Mouse (Mus musculus) stomach, embryonic 15.5 days (tissue): Measurements from ENCODE around the gene Gm5294. TPM values are rescaled to one million over a fixed set of nuclear protein-coding genes. Genes with fewer than 3 reads are reported as not detected.

Experiments
- ATAC-seq: fragments of 200-750 bp; cut with Nextera tagmentation; 2 replicates; pipeline ENCODE4 v1.8.0; 2017; ENCODE audit warnings: low read depth, moderate number of reproducible peaks, moderate TSS enrichment; ENCODE audit not compliant: insufficient read depth, low FRiP score
- H3K27ac ChIP-seq: fragments of 300-500 bp; sonication (generic); 2 replicates; pipeline ENCODE4 v1.5.1; 2015; ENCODE audit warnings: mild to moderate bottlenecking, inconsistent platforms
- H3K27me3 ChIP-seq: fragments of 300-500 bp; sonication (generic); replicated peaks from 2 replicates; pipeline ENCODE4 v1.6.1; 2015; ENCODE audit warnings: inconsistent platforms
- H3K36me3 ChIP-seq: fragments of 300-500 bp; sonication (generic); 2 replicates; pipeline ENCODE4 v1.6.1; 2015; ENCODE audit warnings: inconsistent platforms
- H3K4me1 ChIP-seq: fragments of 300-500 bp; sonication (generic); 2 replicates; pipeline ENCODE4 v1.6.1; 2015; ENCODE audit warnings: inconsistent platforms
- H3K4me2 ChIP-seq: fragments of 300-500 bp; sonication (generic); 2 replicates; pipeline ENCODE4 v1.6.1; 2015; ENCODE audit warnings: mild to moderate bottlenecking, inconsistent platforms
- H3K4me3 ChIP-seq: fragments of 300-500 bp; sonication (generic); replicated peaks from 2 replicates; pipeline ENCODE4 v1.5.1; 2015; ENCODE audit warnings: inconsistent platforms
- H3K9ac ChIP-seq: fragments of 300-500 bp; sonication (generic); 2 replicates; pipeline ENCODE4 v1.6.1; 2015; ENCODE audit warnings: inconsistent platforms
- H3K9me3 ChIP-seq: fragments of 300-500 bp; sonication (generic); 2 replicates; pipeline ENCODE4 v1.6.1; 2016; ENCODE audit warnings: inconsistent platforms
- WGBS: fragments of 180-500 bp; shearing (Covaris S2); methylation state at CpG from one replicate; pipeline ENCODE4 v1.1.7; 2015; 5-methylcytosine and 5-hydroxymethylcytosine counted together
- polyA plus RNA-seq: library from polyadenylated mRNA; unstranded; fragments of >200 nt; fragmentation: Nextera tagmentation; extraction: Ambion mirVana; gene quantifications from 2 replicates; pipeline ENCODE4 v1.2.1, GENCODE M21; 2015

Gene Gm5294
- polyA plus RNA-seq, result not detected in 2 replicates

DNA sequence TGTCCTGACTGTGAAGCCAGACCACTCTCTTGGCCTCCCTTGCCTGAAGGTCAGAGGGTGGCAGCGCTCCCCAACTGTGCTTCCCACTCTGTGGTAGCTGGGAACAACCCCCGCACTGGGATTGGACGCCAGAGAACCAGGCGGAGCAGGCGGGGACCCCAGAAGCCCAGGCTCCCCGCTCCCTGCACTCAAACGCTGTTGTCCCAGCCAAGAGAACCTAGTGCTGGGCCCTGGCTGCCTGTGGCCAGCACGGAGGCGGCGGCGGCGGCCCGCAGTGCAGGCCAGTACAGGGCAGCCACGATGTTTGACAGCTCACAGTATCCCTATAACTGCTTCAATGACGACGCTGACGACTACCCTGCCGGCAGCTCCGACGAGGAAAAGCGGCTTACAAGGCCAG is at the start of gene Gm5294:
Gene Gm5294 (plus strand): TSS at position 301 of the 400 bp plus-strand sequence.
- peaks cover 10% of the 10 kb centered on the region for H3K4me1 ChIP-seq
- no peak within 1 kb of the TSS for H3K9ac ChIP-seq
- no peaks in the 10 kb centered on the region for H3K9me3 ChIP-seq
- H3K4me2 ChIP-seq, result peak within 1 kb of the TSS; percentile 70
- ATAC-seq, result no peak
- H3K36me3 ChIP-seq, result no peaks in the 10 kb centered on the region
- H3K4me3 ChIP-seq, result peak within 1 kb of the TSS; percentile 34
- no peak within 1 kb of the TSS for H3K27ac ChIP-seq
- peaks cover 51% of the 10 kb centered on the region for H3K27me3 ChIP-seq
- 14% methylated on average over 21 of the region's 21 CpGs for WGBS

DNA sequence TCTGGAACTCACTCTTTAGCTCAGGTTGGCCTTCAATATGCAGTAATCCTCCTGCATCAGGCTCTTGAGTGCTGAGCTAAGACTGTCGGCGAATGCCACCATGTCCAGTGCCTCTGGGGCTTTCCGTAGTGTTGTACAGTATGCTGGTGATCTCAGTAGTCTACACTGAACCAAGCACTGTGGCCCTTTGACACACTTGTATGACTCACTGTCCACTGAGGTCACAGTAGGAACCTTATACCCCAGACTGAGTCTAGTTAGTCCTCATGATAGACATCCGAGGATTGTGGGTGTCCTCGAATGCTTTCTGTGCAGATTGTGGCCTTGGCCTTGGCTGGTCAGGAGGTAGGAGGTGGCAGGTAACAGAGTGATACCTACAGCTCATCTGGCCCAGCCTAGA is 44.8 kb upstream of the Gm5294 start:
- H3K9ac ChIP-seq, result no peak overlapping the region
- peaks cover 8% of the 10 kb centered on the region; the same call in 1 of the 2 replicates for H3K4me1 ChIP-seq
- no peak overlapping the region for H3K4me3 ChIP-seq
- WGBS, result 86% methylated on average over 5 of the region's 5 CpGs
- H3K4me2 ChIP-seq, result no peak overlapping the region
- no peak for ATAC-seq
- H3K27ac ChIP-seq, result no peak overlapping the region
- no peaks in the 10 kb centered on the region for H3K27me3 ChIP-seq
- no peaks in the 10 kb centered on the region for H3K36me3 ChIP-seq
- no peaks in the 10 kb centered on the region for H3K9me3 ChIP-seq

DNA sequence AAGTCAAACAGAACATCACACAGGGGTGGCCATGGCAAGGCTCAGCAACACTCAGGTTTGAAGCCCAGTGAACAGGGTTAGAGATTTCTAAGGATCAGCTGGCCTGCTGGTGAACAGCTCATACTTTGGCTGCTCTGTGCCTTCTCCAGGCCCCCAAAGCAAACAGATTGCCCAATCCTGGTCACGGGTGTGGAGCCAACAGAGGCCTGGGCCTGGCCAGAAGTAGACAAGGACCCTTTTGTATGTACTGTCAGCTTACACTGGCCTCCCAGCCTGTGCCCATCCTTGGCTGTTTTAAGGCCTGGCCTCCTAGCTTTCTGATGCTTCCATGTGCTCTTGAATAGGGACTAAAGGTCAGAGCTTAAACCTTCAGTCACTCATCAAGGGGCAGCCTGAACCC is 43.5 kb upstream of the Gm5294 start:
- H3K9ac ChIP-seq, result no peak overlapping the region
- H3K27ac ChIP-seq, result no peak overlapping the region
- H3K4me2 ChIP-seq, result no peak overlapping the region
- peaks cover 8% of the 10 kb centered on the region; the same call in 1 of the 2 replicates for H3K4me1 ChIP-seq
- H3K27me3 ChIP-seq, result no peaks in the 10 kb centered on the region
- H3K4me3 ChIP-seq, result no peak overlapping the region
- 61% methylated on average over 1 of the region's 1 CpGs for WGBS
- no peaks in the 10 kb centered on the region for H3K9me3 ChIP-seq
- no peak for ATAC-seq
- H3K36me3 ChIP-seq, result no peaks in the 10 kb centered on the region

DNA sequence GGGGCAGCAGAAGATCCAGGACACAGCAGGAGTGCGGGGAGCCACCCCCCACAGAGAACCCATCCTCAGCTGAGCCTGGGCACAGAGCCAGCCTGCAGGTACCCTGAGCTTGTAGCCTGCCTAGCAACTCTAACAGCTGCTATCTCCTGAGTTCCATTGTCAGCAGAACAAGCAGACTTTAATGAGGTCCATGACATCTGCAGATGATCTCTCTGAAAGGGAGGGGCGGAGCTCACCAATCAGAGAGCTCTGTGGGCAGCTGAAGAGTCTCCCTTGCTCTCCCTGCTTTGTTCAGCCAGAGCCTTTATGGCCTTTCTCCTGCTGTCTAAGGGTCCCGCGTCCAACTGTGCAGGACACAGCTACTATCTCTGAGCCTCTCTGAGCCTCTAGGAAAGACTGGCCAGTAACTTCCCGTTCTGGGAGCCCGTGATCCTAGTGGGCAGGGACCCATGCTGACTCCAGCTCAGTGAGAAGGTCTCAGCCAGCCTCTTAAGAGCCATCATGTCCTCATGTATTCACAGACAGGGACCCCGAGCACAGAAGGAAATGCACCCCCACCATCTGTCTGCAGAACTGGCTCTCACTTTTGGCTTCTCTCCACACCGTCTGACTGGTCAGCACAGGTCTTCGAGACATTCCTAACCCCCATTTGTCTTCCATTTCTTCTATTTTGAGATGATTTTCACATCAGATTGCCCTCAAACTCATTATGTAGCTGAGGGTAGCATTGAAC is 41.0 kb upstream of the Gm5294 start:
- H3K4me3 ChIP-seq, result no peak overlapping the region
- 58% methylated on average over 9 of the region's 9 CpGs for WGBS
- no peaks in the 10 kb centered on the region for H3K9me3 ChIP-seq
- H3K27ac ChIP-seq, result no peak overlapping the region
- ATAC-seq, result 0 out of 2 replicates have a peak, but pooled peaks have one; percentile 19
- no peaks in the 10 kb centered on the region for H3K27me3 ChIP-seq
- no peak overlapping the region for H3K9ac ChIP-seq
- no peaks in the 10 kb centered on the region for H3K36me3 ChIP-seq
- H3K4me1 ChIP-seq, result peaks cover 11% of the 10 kb centered on the region; the same call in 1 of the 2 replicates
- H3K4me2 ChIP-seq, result no peak overlapping the region

DNA sequence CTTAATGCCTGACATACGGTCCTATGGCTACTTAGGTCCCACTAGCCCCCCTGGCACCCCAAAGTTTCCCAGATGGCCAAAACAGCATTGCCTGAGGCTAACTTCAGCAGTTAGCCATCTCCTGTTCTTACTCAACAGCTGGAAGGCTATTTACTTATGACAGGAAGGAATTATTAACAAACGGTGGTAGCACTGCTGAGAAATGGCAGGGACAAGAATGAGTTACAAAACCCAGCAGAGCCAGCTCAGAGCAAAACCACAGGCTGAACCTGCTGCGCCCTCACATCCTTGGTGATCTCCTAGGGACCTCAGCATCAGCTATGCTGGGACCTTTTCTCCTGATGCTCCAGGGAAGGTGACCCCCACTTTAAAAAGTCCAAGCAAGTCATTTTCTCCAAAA is 40.2 kb upstream of the Gm5294 start:
- Histone ChIP-seq H3K4me3 (no peak overlapping the region), H3K27me3 (no peaks in the 10 kb centered on the region), H3K9ac (no peak overlapping the region), H3K4me1 (peaks cover 11% of the 10 kb centered on the region; the same call in 1 of the 2 replicates), H3K27ac (no peak overlapping the region), H3K9me3 (no peaks in the 10 kb centered on the region), H3K4me2 (no peak overlapping the region), H3K36me3 (no peaks in the 10 kb centered on the region)
- ATAC-seq, result no peak
- WGBS, result 50% methylated on average over 3 of the region's 3 CpGs

DNA sequence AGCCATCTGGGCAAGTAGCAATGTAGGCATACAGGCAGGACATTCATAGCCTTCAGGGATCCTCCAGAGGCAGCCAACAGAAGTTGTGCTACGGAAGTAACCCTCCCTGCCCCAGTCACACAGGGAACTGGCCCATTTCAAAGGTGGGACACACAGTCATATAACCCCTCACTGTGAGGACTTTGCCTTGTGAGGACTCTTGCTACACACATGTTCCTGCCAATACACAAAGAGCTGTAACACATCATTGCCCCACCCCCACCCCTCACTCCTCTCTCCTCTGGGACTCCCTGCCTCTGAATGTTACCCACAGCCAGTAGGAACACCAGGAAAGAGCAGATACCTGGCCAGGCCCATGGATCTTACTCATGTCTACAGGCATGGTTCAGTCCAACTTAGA is 37.2 kb upstream of the Gm5294 start:
- Histone ChIP-seq H3K36me3 (no peaks in the 10 kb centered on the region), H3K9me3 (no peaks in the 10 kb centered on the region), H3K9ac (no peak overlapping the region), H3K4me2 (no peak overlapping the region), H3K27me3 (no peaks in the 10 kb centered on the region), H3K4me1 (peaks cover 11% of the 10 kb centered on the region; the same call in 1 of the 2 replicates), H3K4me3 (no peak overlapping the region), H3K27ac (no peak overlapping the region)
- no peak for ATAC-seq
- WGBS, result 78% methylated on average over 1 of the region's 1 CpGs

DNA sequence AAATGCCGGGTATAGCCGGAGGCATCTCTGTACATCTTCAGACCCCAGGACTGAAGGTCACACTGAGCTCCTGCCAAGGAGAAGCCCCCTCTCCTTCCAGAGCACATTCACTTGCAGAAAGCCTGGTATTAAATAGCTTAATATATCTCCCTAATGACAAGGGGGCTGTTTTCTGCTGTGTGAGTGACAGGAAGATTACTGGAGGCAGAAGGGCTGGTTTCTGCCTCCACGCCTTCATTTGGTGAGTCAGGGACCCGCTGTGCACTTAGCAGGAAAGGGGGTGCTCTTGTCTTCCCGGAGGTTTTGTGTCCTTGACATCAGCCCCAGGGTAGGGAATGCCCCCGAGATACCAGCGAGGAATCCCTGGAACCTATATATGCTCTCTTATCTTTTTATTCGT is 36.7 kb upstream of the Gm5294 start:
- peaks cover 11% of the 10 kb centered on the region; the same call in 1 of the 2 replicates for H3K4me1 ChIP-seq
- no peak overlapping the region for H3K9ac ChIP-seq
- WGBS, result 71% methylated on average over 8 of the region's 8 CpGs
- no peak for ATAC-seq
- H3K4me2 ChIP-seq, result no peak overlapping the region
- H3K9me3 ChIP-seq, result no peaks in the 10 kb centered on the region
- H3K36me3 ChIP-seq, result no peaks in the 10 kb centered on the region
- H3K27me3 ChIP-seq, result no peaks in the 10 kb centered on the region
- no peak overlapping the region for H3K4me3 ChIP-seq
- H3K27ac ChIP-seq, result no peak overlapping the region

DNA sequence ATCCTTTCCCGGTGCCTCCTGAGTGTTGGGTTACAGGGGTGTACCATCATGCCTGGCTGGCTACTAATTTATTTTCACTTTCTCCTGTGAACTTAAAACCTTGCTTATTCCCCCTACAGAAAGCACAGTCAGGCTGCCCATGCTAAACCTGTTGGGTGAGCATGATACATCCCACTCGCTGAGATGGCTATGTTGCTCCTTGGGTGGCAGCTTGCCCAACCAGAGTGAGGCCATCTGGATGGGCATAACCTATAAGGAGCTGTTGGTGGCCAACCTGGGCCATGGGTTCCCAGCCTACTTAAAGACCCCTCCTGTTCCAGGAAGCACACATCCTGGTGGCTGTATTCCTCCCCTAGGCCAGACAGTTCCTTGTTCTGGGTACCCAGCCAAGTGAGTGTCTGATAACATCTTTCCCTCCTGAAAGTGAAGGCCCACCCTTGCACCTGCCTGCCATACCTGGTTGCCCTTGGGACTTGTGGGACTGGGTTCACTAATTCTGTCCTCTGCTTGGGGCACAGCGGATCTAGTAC is 33.8 kb upstream of the Gm5294 start:
- H3K4me2 ChIP-seq, result no peak overlapping the region
- no peak overlapping the region for H3K9ac ChIP-seq
- no peaks in the 10 kb centered on the region for H3K9me3 ChIP-seq
- H3K27me3 ChIP-seq, result no peaks in the 10 kb centered on the region
- H3K4me1 ChIP-seq, result 0 out of 2 replicates have a peak, but pooled peaks cover 3% of the 10 kb centered on the region
- 82% methylated on average over 3 of the region's 3 CpGs for WGBS
- H3K4me3 ChIP-seq, result no peak overlapping the region
- no peak for ATAC-seq
- H3K27ac ChIP-seq, result no peak overlapping the region
- no peaks in the 10 kb centered on the region for H3K36me3 ChIP-seq

DNA sequence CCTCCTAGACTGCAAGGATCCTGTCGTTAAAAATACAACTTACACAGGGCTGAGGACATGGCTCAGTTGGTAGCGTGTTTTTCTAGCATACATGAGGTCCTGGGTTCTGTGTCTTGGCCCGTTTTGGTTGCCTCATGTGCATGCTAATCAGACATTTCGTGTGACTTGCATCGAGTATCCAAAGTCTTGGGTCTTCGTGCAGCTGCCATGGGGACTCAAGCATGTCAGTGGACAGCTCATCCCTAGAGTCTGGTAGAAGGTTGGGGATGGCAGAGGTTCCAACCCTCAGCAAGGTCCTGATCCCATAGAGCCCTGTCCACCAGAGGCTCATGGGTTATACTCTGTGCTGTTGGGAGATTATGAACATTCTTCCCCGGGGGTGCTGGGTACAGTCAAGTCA is 32.2 kb upstream of the Gm5294 start:
- Histone ChIP-seq H3K4me1 (0 out of 2 replicates have a peak, but pooled peaks cover 3% of the 10 kb centered on the region), H3K27me3 (no peaks in the 10 kb centered on the region), H3K9ac (no peak overlapping the region), H3K27ac (no peak overlapping the region), H3K9me3 (no peaks in the 10 kb centered on the region), H3K4me3 (no peak overlapping the region), H3K4me2 (no peak overlapping the region), H3K36me3 (no peaks in the 10 kb centered on the region)
- no peak for ATAC-seq
- WGBS, result 85% methylated on average over 7 of the region's 7 CpGs

DNA sequence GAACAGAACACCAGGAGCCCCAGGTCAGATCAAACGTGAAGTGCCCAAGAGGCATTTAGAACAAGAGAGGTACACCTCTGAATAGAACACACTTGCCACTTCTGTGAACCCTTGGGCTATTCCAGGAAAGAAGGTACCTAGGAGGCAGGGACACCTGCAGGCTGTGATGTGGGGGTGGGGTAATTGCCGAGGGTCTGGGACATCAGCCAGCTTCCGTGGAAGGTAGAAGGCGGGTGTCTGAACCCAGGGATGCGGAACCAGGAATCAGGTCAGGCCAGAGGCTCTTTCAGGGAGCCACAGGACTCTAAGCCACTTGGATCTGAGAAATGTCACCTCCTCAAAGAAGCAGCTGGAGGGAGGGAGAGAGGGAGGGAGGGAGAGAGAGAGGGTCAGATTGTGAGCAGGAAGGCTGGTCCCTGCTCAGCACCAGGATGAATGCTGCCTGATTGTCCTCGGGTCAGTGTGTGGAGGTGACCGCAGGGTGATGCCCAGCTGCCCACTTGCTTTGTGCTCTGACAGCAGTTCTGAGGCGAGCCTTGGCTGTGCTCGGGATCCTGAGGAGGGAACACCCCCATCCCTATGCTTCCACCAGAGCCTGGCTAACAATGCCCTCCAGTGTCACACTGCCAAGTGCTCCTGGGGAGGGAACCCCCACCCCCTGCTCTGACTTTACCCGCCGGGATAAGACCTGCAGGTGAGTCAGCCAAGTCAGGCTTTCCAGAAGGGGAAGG is 31.2 kb upstream of the Gm5294 start:
- H3K4me3 ChIP-seq, result no peak overlapping the region
- no peaks in the 10 kb centered on the region for H3K27me3 ChIP-seq
- H3K36me3 ChIP-seq, result no peaks in the 10 kb centered on the region
- no peak for ATAC-seq
- no peaks in the 10 kb centered on the region for H3K9me3 ChIP-seq
- no peaks in the 10 kb centered on the region for H3K4me1 ChIP-seq
- H3K9ac ChIP-seq, result no peak overlapping the region
- 61% methylated on average over 11 of the region's 11 CpGs for WGBS
- H3K27ac ChIP-seq, result no peak overlapping the region
- H3K4me2 ChIP-seq, result no peak overlapping the region

DNA sequence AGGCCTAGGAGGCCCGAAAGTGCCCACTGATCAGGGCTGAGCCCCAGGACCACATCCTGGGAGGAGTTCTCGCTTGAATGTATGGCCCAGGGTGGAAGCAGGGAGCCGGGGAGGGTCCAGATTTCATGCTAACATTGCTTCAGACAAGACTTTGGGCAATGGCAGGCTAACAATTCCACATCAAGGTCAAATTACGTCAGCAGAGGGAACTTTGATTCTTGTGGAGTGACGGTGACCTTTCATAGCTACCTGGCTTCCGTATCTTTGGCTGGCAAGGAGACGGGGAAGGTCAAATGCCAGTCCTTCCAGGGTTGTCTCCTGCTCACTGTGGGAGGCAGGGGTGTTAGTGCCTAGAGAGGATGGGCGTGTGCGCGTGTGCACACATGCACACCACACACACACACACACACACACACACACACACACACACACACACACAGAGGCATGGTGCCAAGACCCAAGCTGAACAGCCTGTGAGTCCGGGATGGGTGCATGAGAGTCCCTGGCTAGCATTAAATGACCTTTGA is 28.9 kb upstream of the Gm5294 start:
- Histone ChIP-seq H3K9me3 (no peaks in the 10 kb centered on the region), H3K4me2 (no peak overlapping the region), H3K36me3 (peaks cover 5% of the 10 kb centered on the region; the same call in 1 of the 2 replicates), H3K27ac (no peak overlapping the region), H3K27me3 (no peaks in the 10 kb centered on the region), H3K9ac (no peak overlapping the region), H3K4me3 (no peak overlapping the region), H3K4me1 (no peaks in the 10 kb centered on the region)
- 89% methylated on average over 11 of the region's 11 CpGs for WGBS
- no peak for ATAC-seq
